Mouse (Mus musculus) bone marrow, adult 2 months (tissue): ENCODE results near the gene Xrcc3.

Experiments used
- CTCF ChIP-seq: fragments of 200-500 bp; IDR thresholded peaks from 2 replicates; pipeline ENCODE4 v1.5.1; 2011; ENCODE audit warnings: low read length, control low read depth; ENCODE audit not compliant: control insufficient read depth, insufficient read depth
- POLR2A ChIP-seq: fragments of 200-500 bp; IDR thresholded peaks from 2 replicates; pipeline ENCODE4 v1.6.1; 2011; ENCODE audit warnings: low read depth, mild to moderate bottlenecking, control low read depth, low read length, borderline replicate concordance; ENCODE audit not compliant: control insufficient read depth

DNA sequence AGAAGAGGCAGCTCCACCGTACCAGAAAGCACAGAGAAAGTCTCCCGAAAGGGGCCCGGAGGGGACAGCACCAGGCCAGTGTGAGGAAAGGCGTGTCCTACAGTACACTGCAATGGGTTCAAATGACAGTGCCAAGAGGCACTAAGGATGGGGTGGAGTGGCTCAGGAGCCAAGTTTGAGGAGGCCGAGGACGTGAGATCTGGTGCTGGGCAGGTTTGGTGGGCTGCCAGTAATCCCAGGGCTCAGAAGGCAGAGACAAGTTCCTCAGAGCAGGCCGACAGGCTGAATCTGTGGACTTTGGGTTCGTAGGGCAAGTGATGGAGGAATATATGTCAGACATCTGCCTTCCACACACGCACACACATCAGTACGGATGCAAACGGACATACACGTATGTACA lies 1.1 kb downstream of the Xrcc3 start:
- TF ChIP-seq POLR2A (no peak), CTCF (no peak)
